Mouse (Mus musculus) lung, postnatal 0 days (tissue): ENCODE data around the gene Rbm20. TPM values are rescaled to one million over a fixed set of nuclear protein-coding genes. Genes with fewer than 3 reads are reported as not detected.

Source experiments
- ATAC-seq: fragments of 200-750 bp; cut with Nextera tagmentation; 2 replicates; pipeline ENCODE4 v1.8.0; 2017; ENCODE audit warnings: moderate library complexity
- DNase-seq: peaks from one replicate; pipeline ENCODE4 v3.0.0-alpha.2; 2016; ENCODE audit warnings: low spot score
- H3K27ac ChIP-seq: fragments of 300-500 bp; sonication (generic); 2 replicates; pipeline ENCODE4 v1.5.1; 2014; ENCODE audit warnings: antibody characterized with exemption, mild to moderate bottlenecking, low read length, mixed read lengths
- H3K27me3 ChIP-seq: fragments of 300-500 bp; sonication (generic); replicated peaks from 2 replicates; pipeline ENCODE4 v1.6.1; 2014; ENCODE audit warnings: low read length, mixed read lengths; ENCODE audit not compliant: insufficient read depth
- H3K36me3 ChIP-seq: fragments of 300-500 bp; sonication (generic); 2 replicates; pipeline ENCODE4 v1.6.1; 2014; ENCODE audit warnings: low read length, mixed read lengths; ENCODE audit not compliant: insufficient read depth
- H3K4me1 ChIP-seq: fragments of 300-500 bp; sonication (generic); 2 replicates; pipeline ENCODE4 v1.6.1; 2014; ENCODE audit warnings: antibody characterized with exemption, low read depth, low read length, mixed read lengths; ENCODE audit not compliant: insufficient read depth
- H3K4me2 ChIP-seq: fragments of 300-500 bp; sonication (generic); replicated peaks from 2 replicates; pipeline ENCODE4 v1.6.1; 2014; ENCODE audit warnings: low read depth, mild to moderate bottlenecking, low read length, moderate library complexity, mixed read lengths
- H3K4me3 ChIP-seq: fragments of 300-500 bp; sonication (generic); 2 replicates; pipeline ENCODE4 v1.5.1; 2014; ENCODE audit warnings: low read depth, low read length
- H3K9ac ChIP-seq: fragments of 300-500 bp; sonication (generic); replicated peaks from 2 replicates; pipeline ENCODE4 v1.6.1; 2014; ENCODE audit warnings: low read depth, mild to moderate bottlenecking
- H3K9me3 ChIP-seq: fragments of 300-500 bp; sonication (generic); 2 replicates; pipeline ENCODE4 v1.6.1; 2016; ENCODE audit warnings: low read length, mixed read lengths
- CTCF ChIP-seq: IDR thresholded peaks from 2 replicates; pipeline ENCODE4 v1.5.1; 2016; ENCODE audit warnings: antibody characterized with exemption, mild to moderate bottlenecking
- EP300 ChIP-seq: IDR thresholded peaks from 2 replicates; pipeline ENCODE4 v1.6.1; 2016; ENCODE audit warnings: antibody characterized with exemption, mild to moderate bottlenecking, control low read depth
- WGBS: fragments of 180-500 bp; shearing (Covaris S2); extraction: QIAGEN DNeasy Blood & Tissue Kit; methylation state at CpG from one replicate; pipeline ENCODE4 v1.1.7; 2014; 5-methylcytosine and 5-hydroxymethylcytosine counted together
- polyA plus RNA-seq: library from polyadenylated mRNA; unstranded; fragments of >200 nt; fragmentation: Nextera tagmentation; extraction: Ambion mirVana; gene quantifications from 2 replicates; pipeline ENCODE4 v1.2.1, GENCODE M21; 2015

The Rbm20 gene
- polyA plus RNA-seq, 1 experiment from 2014 or later, result 0.51 TPM

GRCm38 (mm10) chr19:53868796-53869195 lies 191.7 kb downstream of the Rbm20 start:
- DNase-seq, result no peak
- Histone ChIP-seq H3K4me3 (no peak overlapping the region), H3K4me2 (no peak overlapping the region), H3K27me3 (no peaks in the 10 kb centered on the region), H3K27ac (no peak overlapping the region), H3K36me3 (no peaks in the 10 kb centered on the region), H3K9ac (no peak overlapping the region), H3K4me1 (no peaks in the 10 kb centered on the region), H3K9me3 (no peaks in the 10 kb centered on the region)
- ATAC-seq, result no peak
- WGBS, result 91% methylated on average over 1 of the region's 1 CpGs
- no peak for TF ChIP-seq CTCF
- no peak for TF ChIP-seq EP300

GRCm38 (mm10) chr19:53869427-53870385 lies 192.6 kb downstream of the Rbm20 start:
- Histone ChIP-seq H3K4me1 (no peaks in the 10 kb centered on the region), H3K27ac (no peak overlapping the region), H3K36me3 (no peaks in the 10 kb centered on the region), H3K4me2 (no peak overlapping the region), H3K9ac (no peak overlapping the region), H3K27me3 (no peaks in the 10 kb centered on the region), H3K9me3 (no peaks in the 10 kb centered on the region), H3K4me3 (no peak overlapping the region)
- 69% methylated on average over 4 of the region's 4 CpGs for WGBS
- TF ChIP-seq EP300, result no peak
- TF ChIP-seq CTCF, result no peak
- DNase-seq (no peak), ATAC-seq (no peak)

- TF ChIP-seq CTCF, result peak; percentile 34
- no peak for TF ChIP-seq EP300
- 51% methylated on average over 2 of the region's 2 CpGs for WGBS
- DNase-seq (no peak), ATAC-seq (no peak)
- Histone ChIP-seq H3K9me3 (no peaks in the 10 kb centered on the region), H3K27me3 (no peaks in the 10 kb centered on the region), H3K4me1 (no peaks in the 10 kb centered on the region), H3K9ac (no peak overlapping the region), H3K4me2 (no peak overlapping the region), H3K27ac (no peak overlapping the region), H3K36me3 (no peaks in the 10 kb centered on the region), H3K4me3 (no peak overlapping the region)
Measured at GRCm38 (mm10) chr19:53870568-53870967, 193.5 kb downstream of the Rbm20 start.

- H3K4me3 ChIP-seq, result no peak overlapping the region
- 69% methylated on average over 6 of the region's 6 CpGs for WGBS
- no peaks in the 10 kb centered on the region for H3K4me1 ChIP-seq
- DNase-seq (no peak), ATAC-seq (no peak)
- no peak overlapping the region for H3K4me2 ChIP-seq
- H3K27me3 ChIP-seq, result no peaks in the 10 kb centered on the region
- H3K9ac ChIP-seq, result no peak overlapping the region
- no peaks in the 10 kb centered on the region for H3K9me3 ChIP-seq
- no peak for TF ChIP-seq EP300
- TF ChIP-seq CTCF, result no peak
- H3K27ac ChIP-seq, result no peak overlapping the region
- no peaks in the 10 kb centered on the region for H3K36me3 ChIP-seq
Measured at GRCm38 (mm10) chr19:53871502-53871901, 194.4 kb downstream of the Rbm20 start.

- no peaks in the 10 kb centered on the region for H3K4me1 ChIP-seq
- ATAC-seq (no peak), DNase-seq (no peak)
- H3K27ac ChIP-seq, result no peak overlapping the region
- no peaks in the 10 kb centered on the region for H3K36me3 ChIP-seq
- H3K4me3 ChIP-seq, result no peak overlapping the region
- H3K4me2 ChIP-seq, result no peak overlapping the region
- no peaks in the 10 kb centered on the region for H3K27me3 ChIP-seq
- TF ChIP-seq EP300, result no peak
- TF ChIP-seq CTCF, result no peak
- H3K9ac ChIP-seq, result no peak overlapping the region
- 79% methylated on average over 6 of the region's 6 CpGs for WGBS
- no peaks in the 10 kb centered on the region for H3K9me3 ChIP-seq
Measured at GRCm38 (mm10) chr19:53872994-53873713, 196.0 kb downstream of the Rbm20 start.

- WGBS, result 76% methylated on average over 6 of the region's 6 CpGs
- TF ChIP-seq CTCF (no peak), EP300 (no peak)
Measured at GRCm38 (mm10) chr19:53875246-53875645, 198.1 kb downstream of the Rbm20 start.

More at GRCm38 (mm10) chr19:53875246-53875645, 198.1 kb downstream of the Rbm20 start:
- Histone ChIP-seq H3K27ac (no peak overlapping the region), H3K9me3 (no peaks in the 10 kb centered on the region), H3K4me2 (no peak overlapping the region), H3K36me3 (no peaks in the 10 kb centered on the region), H3K4me1 (no peaks in the 10 kb centered on the region), H3K4me3 (no peak overlapping the region), H3K9ac (no peak overlapping the region), H3K27me3 (no peaks in the 10 kb centered on the region)
- no peak for ATAC-seq
- DNase-seq, result no peak
